Mouse (Mus musculus): Measurements from ENCODE around the gene Neu2.

DNA sequence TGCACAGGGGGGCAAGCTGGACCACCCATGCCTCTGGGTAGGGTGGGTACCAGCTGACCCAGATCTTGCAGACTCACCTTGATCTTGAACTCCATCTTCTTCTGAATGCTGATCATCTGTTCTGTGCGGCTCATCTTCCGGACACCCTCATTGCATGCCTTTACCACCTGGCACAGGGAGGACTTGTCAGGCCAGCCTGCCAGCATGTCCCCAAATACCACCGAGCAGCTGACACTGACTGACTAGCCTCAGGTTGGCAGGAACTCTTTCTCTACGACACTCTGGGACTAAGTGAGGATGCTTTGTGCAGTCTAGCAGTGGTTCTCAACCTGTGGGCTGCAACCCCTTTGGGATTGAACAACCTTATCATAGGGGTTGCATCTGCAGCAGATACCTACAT, 27.1 kb upstream of the Neu2 start:
- TF ChIP-seq CTCF (IDR thresholded peaks at IDR 0.05; ENCODE audit: control insufficient read depth, insufficient read depth, low read length): no peak
- no peak for TF ChIP-seq POLR2A (IDR thresholded peaks at IDR 0.05; ENCODE audit: borderline replicate concordance, control insufficient read depth, low read depth, low read length)
